Mouse (Mus musculus) small intestine, adult 2 months (tissue): ENCODE data around the gene Zfp423.

ENCODE experiments used
- CTCF ChIP-seq: fragments of 200-500 bp; IDR thresholded peaks from 2 replicates; pipeline ENCODE4 v1.5.1; 2012; ENCODE audit warnings: low read depth, mild to moderate bottlenecking, control low read depth, inconsistent platforms, low read length, moderate library complexity, mixed read lengths; ENCODE audit not compliant: insufficient replicate concordance, insufficient read length; ENCODE audit errors: extremely low read depth
- POLR2A ChIP-seq: fragments of 200-500 bp; IDR thresholded peaks from 2 replicates; pipeline ENCODE4 v1.6.1; 2012; ENCODE audit warnings: low read depth, mild to moderate bottlenecking, control low read depth, inconsistent platforms, low read length, moderate library complexity

- no peak for TF ChIP-seq CTCF
- TF ChIP-seq POLR2A, result no peak
Observed at GRCm38 (mm10) chr8:87956001-87956400, 3.4 kb downstream of the Zfp423 start.
